Mouse (Mus musculus) spleen, adult 2 months (tissue): Measurements from ENCODE around the gene Edem1.

Experiments used
- CTCF ChIP-seq: fragments of 200-500 bp; IDR thresholded peaks from 2 replicates; pipeline ENCODE4 v1.5.1; 2011; ENCODE audit warnings: mild to moderate bottlenecking, inconsistent platforms; ENCODE audit not compliant: insufficient read depth, insufficient read length, insufficient replicate concordance; ENCODE audit errors: extremely low read depth
- POLR2A ChIP-seq: fragments of 200-500 bp; IDR thresholded peaks from 2 replicates; pipeline ENCODE4 v1.6.1; 2011; ENCODE audit warnings: low read depth, low read length, inconsistent platforms

- TF ChIP-seq CTCF (no peak), POLR2A (no peak)
Observed at GRCm38 (mm10) chr6:108880368-108881013, 52.0 kb downstream of the Edem1 start.
